Mouse (Mus musculus) T-helper 17 cell (primary cell): ENCODE measurements at regions not wholly inside any gene's neighbourhood (a gene's known extent, or its start where the extent isn't known, plus 50 kb on each side); places are given as distances from the start of the nearest gene placed in this dataset.

Experiments
- in situ Hi-C, 2 experiments: fragments of 300-600 bp; cut with MboI, MseI; formaldehyde crosslinking; loops; 1 replicate in 1 of 2; 2 replicates in 1 of 2; pipeline ENCODE4 v1.15.1; 2025; ENCODE audit warnings: high pct_unique_total_duplicates in 2 of 2

- in situ Hi-C loops: loop anchor here in 1 of 2 experiments (10.0 kb wide), 1 partner anchor 648 kb away; no protein-coding TSS in a partner anchor
Observed at GRCm38 (mm10) chrX:5203101-5203500, 251.2 kb downstream of the Btbd35f27 start.
